Mouse (Mus musculus) midbrain, embryonic 12.5 days (tissue): Measurements from ENCODE around the gene Haspin. TPM values are rescaled to one million over a fixed set of nuclear protein-coding genes. Genes with fewer than 3 reads are reported as not detected.
"Not testable (repeated sequence)": the region's sequence is repeated elsewhere in the genome, so short reads cannot be mapped to it uniquely, and the experiment has no call there.

Source experiments
- ATAC-seq: fragments of 200-750 bp; cut with Nextera tagmentation; 2 replicates; pipeline ENCODE4 v1.8.0; 2017; ENCODE audit warnings: low read depth, moderate TSS enrichment, moderate library complexity; ENCODE audit not compliant: low FRiP score
- H3K27ac ChIP-seq: fragments of 300-500 bp; sonication (generic); replicated peaks from 2 replicates; pipeline ENCODE4 v1.5.1; 2016; ENCODE audit warnings: mild to moderate bottlenecking
- H3K27me3 ChIP-seq: fragments of 300-500 bp; sonication (generic); 2 replicates; pipeline ENCODE4 v1.6.1; 2016; ENCODE audit warnings: mild to moderate bottlenecking
- H3K36me3 ChIP-seq: fragments of 300-500 bp; sonication (generic); 2 replicates; pipeline ENCODE4 v1.6.1; 2016
- H3K4me1 ChIP-seq: fragments of 300-500 bp; sonication (generic); 2 replicates; pipeline ENCODE4 v1.6.1; 2016
- H3K4me2 ChIP-seq: fragments of 300-500 bp; sonication (generic); replicated peaks from 2 replicates; pipeline ENCODE4 v1.6.1; 2016; ENCODE audit warnings: mild to moderate bottlenecking, moderate library complexity
- H3K4me3 ChIP-seq: fragments of 300-500 bp; sonication (generic); 2 replicates; pipeline ENCODE4 v1.5.1; 2016; ENCODE audit warnings: mild to moderate bottlenecking
- H3K9ac ChIP-seq: fragments of 300-500 bp; sonication (generic); replicated peaks from 2 replicates; pipeline ENCODE4 v1.6.1; 2016; ENCODE audit warnings: mild to moderate bottlenecking, moderate library complexity
- H3K9me3 ChIP-seq: fragments of 300-500 bp; sonication (generic); 2 replicates; pipeline ENCODE4 v1.6.1; 2016; ENCODE audit warnings: mild to moderate bottlenecking
- WGBS: fragments of 180-500 bp; shearing (Covaris S2); methylation state at CpG from one replicate; pipeline ENCODE4 v1.1.7; 2016; 5-methylcytosine and 5-hydroxymethylcytosine counted together
- polyA plus RNA-seq: library from polyadenylated mRNA; unstranded; fragments of >200 nt; fragmentation: Nextera tagmentation; extraction: Ambion mirVana; gene quantifications from 2 replicates; pipeline ENCODE4 v1.2.1, GENCODE M21; 2016

Gene Haspin
- polyA plus RNA-seq, 1 experiment from 2014 or later = 15.5 TPM

GRCm38 (mm10) chr11:73136587-73136986, 1.5 kb downstream of the Haspin start:
- no peak overlapping the region for H3K9ac ChIP-seq
- H3K36me3 ChIP-seq = peaks cover 26% of the 10 kb centered on the region
- no peak for ATAC-seq
- peak overlapping the region; percentile 79 for H3K4me2 ChIP-seq
- WGBS = 91% methylated on average over 6 of the region's 6 CpGs
- H3K4me3 ChIP-seq = peak overlapping the region; percentile 78
- H3K27ac ChIP-seq = no peak overlapping the region
- no peaks in the 10 kb centered on the region for H3K27me3 ChIP-seq
- H3K4me1 ChIP-seq = peaks cover 23% of the 10 kb centered on the region
- no peaks in the 10 kb centered on the region for H3K9me3 ChIP-seq

GRCm38 (mm10) chr11:73134222-73134621, 3.9 kb downstream of the Haspin start:
- no peaks in the 10 kb centered on the region for H3K9me3 ChIP-seq
- no peak for ATAC-seq
- H3K4me1 ChIP-seq = peaks cover 23% of the 10 kb centered on the region
- no peak overlapping the region for H3K27ac ChIP-seq
- no peak overlapping the region for H3K4me3 ChIP-seq
- H3K27me3 ChIP-seq = no peaks in the 10 kb centered on the region
- WGBS = 94% methylated on average over 5 of the region's 5 CpGs
- peaks cover 33% of the 10 kb centered on the region for H3K36me3 ChIP-seq
- H3K9ac ChIP-seq = no peak overlapping the region
- H3K4me2 ChIP-seq = peak overlapping the region; percentile 4

DNA sequence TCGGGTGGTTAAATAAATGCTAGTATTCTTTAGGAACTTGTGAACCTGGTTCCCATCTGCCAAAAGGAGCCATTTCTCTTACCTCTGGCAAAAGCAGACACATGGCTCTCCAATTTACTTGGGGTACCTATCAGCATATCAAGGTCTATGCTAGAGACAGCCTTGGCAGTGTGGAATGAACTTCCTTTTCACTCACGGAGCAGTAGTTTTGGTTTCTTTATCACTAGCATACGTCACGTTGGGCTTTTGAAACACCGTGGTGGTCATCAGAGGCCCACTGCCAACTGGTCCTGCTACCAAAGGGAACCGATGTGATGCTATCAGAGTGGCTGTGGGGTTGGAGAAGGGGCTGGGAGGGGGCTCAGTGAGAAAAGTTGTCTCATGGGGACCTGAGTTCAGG, 5.1 kb downstream of the Haspin start:
- Histone ChIP-seq H3K27ac (no peak overlapping the region), H3K36me3 (peaks cover 33% of the 10 kb centered on the region), H3K4me1 (peaks cover 23% of the 10 kb centered on the region), H3K27me3 (no peaks in the 10 kb centered on the region), H3K9me3 (no peaks in the 10 kb centered on the region), H3K4me2 (no peak overlapping the region), H3K4me3 (no peak overlapping the region), H3K9ac (no peak overlapping the region)
- 96% methylated on average over 6 of the region's 6 CpGs for WGBS
- no peak for ATAC-seq

- Histone ChIP-seq H3K27me3 (no peaks in the 10 kb centered on the region), H3K9me3 (no peaks in the 10 kb centered on the region), H3K27ac (no peak overlapping the region), H3K4me3 (no peak overlapping the region), H3K36me3 (peaks cover 34% of the 10 kb centered on the region), H3K9ac (no peak overlapping the region), H3K4me2 (no peak overlapping the region), H3K4me1 (peaks cover 6% of the 10 kb centered on the region; the same call in 1 of the 2 replicates)
- no peak for ATAC-seq
- 82% methylated on average over 7 of the region's 7 CpGs for WGBS
Observed at GRCm38 (mm10) chr11:73131020-73131419, 7.1 kb downstream of the Haspin start.

DNA sequence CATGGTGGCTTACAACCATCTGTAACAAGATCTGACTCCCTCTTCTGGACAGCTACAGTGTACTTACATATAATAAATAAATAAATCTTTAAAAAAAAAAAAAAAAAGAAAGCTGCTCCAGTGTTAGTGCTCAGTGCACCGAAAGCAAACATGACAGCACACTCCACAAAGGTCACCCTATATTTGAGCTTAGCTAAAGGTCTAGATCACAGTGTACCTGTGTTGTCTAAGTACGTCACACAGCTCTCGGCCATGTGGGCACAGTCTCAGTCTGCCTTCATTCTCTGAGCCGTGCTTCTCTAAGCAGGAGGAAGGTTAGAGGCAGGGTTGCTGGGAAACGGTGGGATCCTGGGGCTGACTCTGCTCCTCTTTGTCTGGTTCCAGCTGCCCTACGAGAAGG, 11.6 kb downstream of the Haspin start:
- no peak overlapping the region for H3K4me3 ChIP-seq
- H3K4me1 ChIP-seq = no peaks in the 10 kb centered on the region
- 92% methylated on average over 6 of the region's 6 CpGs for WGBS
- no peak for ATAC-seq
- H3K9ac ChIP-seq = no peak overlapping the region
- H3K27me3 ChIP-seq = no peaks in the 10 kb centered on the region
- H3K27ac ChIP-seq = no peak overlapping the region
- H3K36me3 ChIP-seq = peaks cover 18% of the 10 kb centered on the region
- no peaks in the 10 kb centered on the region for H3K9me3 ChIP-seq
- no peak overlapping the region for H3K4me2 ChIP-seq

DNA sequence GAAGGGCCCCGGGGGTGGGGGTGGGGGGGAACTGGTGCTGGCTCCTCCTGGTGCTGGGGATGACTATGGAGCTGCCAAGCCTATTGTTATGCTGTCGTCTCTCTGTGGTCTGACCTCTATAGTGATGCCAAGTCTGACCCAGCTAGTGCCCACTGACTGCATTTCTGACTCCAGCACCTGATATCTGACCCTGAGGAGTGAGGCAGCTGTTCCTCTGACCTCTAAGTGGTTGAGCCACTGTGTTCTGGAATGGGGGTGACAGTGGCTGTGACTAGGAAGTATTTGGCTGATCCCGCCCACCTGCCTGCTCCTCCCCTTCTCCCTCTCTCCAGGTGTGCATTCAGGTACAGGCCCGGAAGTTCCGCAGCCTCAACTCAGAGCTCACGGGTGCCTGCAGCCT, 26.7 kb downstream of the Haspin start:
- no peaks in the 10 kb centered on the region for H3K27me3 ChIP-seq
- H3K36me3 ChIP-seq = no peaks in the 10 kb centered on the region
- H3K9ac ChIP-seq = no peak overlapping the region
- H3K27ac ChIP-seq = no peak overlapping the region
- H3K4me1 ChIP-seq = no peaks in the 10 kb centered on the region
- no peak overlapping the region for H3K4me3 ChIP-seq
- no peak for ATAC-seq
- WGBS = 77% methylated on average over 6 of the region's 6 CpGs
- H3K4me2 ChIP-seq = no peak overlapping the region
- no peaks in the 10 kb centered on the region for H3K9me3 ChIP-seq

DNA sequence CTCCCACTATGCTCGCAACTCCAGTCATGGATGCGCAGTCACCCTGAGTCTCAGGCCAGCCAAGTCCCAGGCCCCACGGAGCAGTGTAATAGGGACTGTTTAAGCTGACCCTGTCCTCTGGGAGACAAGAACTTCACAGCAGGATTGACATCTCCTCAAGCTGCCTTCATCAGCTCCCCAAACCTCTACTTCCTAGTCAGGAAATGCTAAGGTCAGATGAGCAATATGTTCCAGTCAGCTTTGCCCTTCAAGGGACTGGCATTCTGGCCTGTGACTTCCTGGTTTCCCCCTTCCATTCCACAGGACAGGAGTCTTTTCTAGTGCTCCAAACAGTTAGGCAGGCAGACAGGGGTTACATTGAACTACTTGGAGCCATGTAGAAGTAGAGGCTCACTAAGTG, 28.2 kb downstream of the Haspin start:
- Histone ChIP-seq H3K4me2 (no peak overlapping the region), H3K27me3 (no peaks in the 10 kb centered on the region), H3K4me1 (no peaks in the 10 kb centered on the region), H3K9me3 (no peaks in the 10 kb centered on the region), H3K4me3 (no peak overlapping the region), H3K36me3 (no peaks in the 10 kb centered on the region), H3K27ac (no peak overlapping the region), H3K9ac (no peak overlapping the region)
- WGBS = 88% methylated on average over 3 of the region's 3 CpGs
- no peak for ATAC-seq

- no peaks in the 10 kb centered on the region for H3K27me3 ChIP-seq
- 83% methylated on average over 14 of the region's 14 CpGs for WGBS
- no peaks in the 10 kb centered on the region for H3K36me3 ChIP-seq
- H3K9ac ChIP-seq = no peak overlapping the region
- no peaks in the 10 kb centered on the region for H3K4me1 ChIP-seq
- no peaks in the 10 kb centered on the region for H3K9me3 ChIP-seq
- ATAC-seq = no peak
- no peak overlapping the region for H3K27ac ChIP-seq
- no peak overlapping the region for H3K4me2 ChIP-seq
- H3K4me3 ChIP-seq = no peak overlapping the region
Observed at GRCm38 (mm10) chr11:73108898-73109625, 29.0 kb downstream of the Haspin start.

DNA sequence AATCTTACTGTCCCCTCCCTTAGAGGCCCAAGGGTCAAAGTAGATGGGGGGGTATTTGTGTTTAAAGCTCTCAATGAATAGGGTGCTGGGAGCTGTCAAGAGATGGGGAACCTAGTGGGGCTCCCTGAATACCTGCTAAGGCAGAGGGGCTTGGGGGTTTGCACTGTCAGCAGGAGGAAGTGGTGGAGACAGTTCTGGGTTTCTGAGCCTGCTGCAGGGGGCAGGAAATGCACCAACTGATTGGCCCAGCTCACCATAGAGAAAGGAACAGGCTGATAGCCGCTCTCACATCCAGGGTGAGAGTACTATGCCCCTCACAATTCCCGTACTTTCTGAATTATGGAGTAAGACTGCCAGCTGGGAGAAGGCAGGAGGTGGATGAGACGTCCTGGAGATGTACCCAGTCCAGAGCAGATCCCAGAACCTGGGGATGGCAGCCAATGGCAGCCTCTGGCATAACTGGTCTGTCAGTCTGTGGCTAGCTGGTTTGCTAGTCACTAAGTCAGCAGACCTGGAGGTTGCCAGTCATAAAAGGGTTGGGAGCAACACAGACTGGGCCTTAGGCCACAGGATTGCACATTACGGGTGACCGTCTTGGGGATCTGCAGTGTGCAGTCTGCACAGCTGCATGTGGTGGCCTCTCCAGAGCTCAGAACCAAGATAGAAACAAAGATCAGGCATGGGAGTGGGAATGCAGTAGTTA, 29.7 kb downstream of the Haspin start:
- H3K9me3 ChIP-seq = no peaks in the 10 kb centered on the region
- H3K9ac ChIP-seq = no peak overlapping the region
- no peaks in the 10 kb centered on the region for H3K4me1 ChIP-seq
- H3K4me3 ChIP-seq = no peak overlapping the region
- no peak overlapping the region for H3K4me2 ChIP-seq
- no peaks in the 10 kb centered on the region for H3K36me3 ChIP-seq
- WGBS = 75% methylated on average over 5 of the region's 5 CpGs
- no peak for ATAC-seq
- no peak overlapping the region for H3K27ac ChIP-seq
- no peaks in the 10 kb centered on the region for H3K27me3 ChIP-seq

DNA sequence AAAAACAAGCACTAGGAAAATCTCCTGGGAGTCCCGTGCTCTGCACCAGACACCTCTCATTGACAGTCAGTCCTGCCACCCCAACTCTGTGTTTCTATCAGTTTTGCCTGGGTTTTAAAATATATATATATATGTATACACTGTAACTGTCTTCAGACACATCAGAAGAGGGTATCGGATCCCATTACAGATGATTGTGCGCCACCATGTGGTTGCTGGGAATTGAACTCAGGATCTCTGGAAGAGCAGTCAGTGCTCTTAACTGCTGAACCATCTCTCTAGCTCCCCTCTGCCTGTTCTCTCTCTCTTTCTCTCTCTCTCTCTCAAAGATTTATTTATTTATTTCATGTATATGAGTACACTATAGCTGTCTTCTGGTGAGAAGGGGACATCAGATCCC, 30.7 kb downstream of the Haspin start:
- not testable (repeated sequence) for H3K9me3 ChIP-seq, H3K4me3 ChIP-seq, H3K4me2 ChIP-seq, H3K27ac ChIP-seq, ATAC-seq, H3K36me3 ChIP-seq, H3K27me3 ChIP-seq, H3K4me1 ChIP-seq, H3K9ac ChIP-seq
- 40% methylated on average over 3 of the region's 3 CpGs for WGBS

- H3K4me3 ChIP-seq = no peak overlapping the region
- H3K4me1 ChIP-seq = no peaks in the 10 kb centered on the region
- no peak for ATAC-seq
- no peak overlapping the region for H3K4me2 ChIP-seq
- no peak overlapping the region for H3K9ac ChIP-seq
- no peak overlapping the region for H3K27ac ChIP-seq
- H3K36me3 ChIP-seq = no peaks in the 10 kb centered on the region
- no peaks in the 10 kb centered on the region for H3K9me3 ChIP-seq
- no peaks in the 10 kb centered on the region for H3K27me3 ChIP-seq
- 45% methylated on average over 3 of the region's 3 CpGs for WGBS
Observed at GRCm38 (mm10) chr11:73105246-73105645, 32.8 kb downstream of the Haspin start.

GRCm38 (mm10) chr11:73101308-73101707, 36.8 kb downstream of the Haspin start:
- H3K4me3 ChIP-seq = no peak overlapping the region
- no peaks in the 10 kb centered on the region for H3K4me1 ChIP-seq
- no peaks in the 10 kb centered on the region for H3K36me3 ChIP-seq
- H3K27me3 ChIP-seq = no peaks in the 10 kb centered on the region
- WGBS = 77% methylated on average over 4 of the region's 4 CpGs
- ATAC-seq = no peak
- no peak overlapping the region for H3K9ac ChIP-seq
- H3K27ac ChIP-seq = no peak overlapping the region
- H3K9me3 ChIP-seq = no peaks in the 10 kb centered on the region
- no peak overlapping the region for H3K4me2 ChIP-seq
